Mouse (Mus musculus) heart, embryonic 16.5 days (tissue): ENCODE results near the gene Calcrl. TPM values are rescaled to one million over a fixed set of nuclear protein-coding genes. Genes with fewer than 3 reads are reported as not detected.
A peak's percentile ranks its signal among the peaks of the same experiment; 100 is the strongest.
"Not testable (repeated sequence)": the region's sequence is repeated elsewhere in the genome, so short reads cannot be mapped to it uniquely, and the experiment has no call there.

ENCODE experiments used
- ATAC-seq: fragments of 200-750 bp; cut with Nextera tagmentation; replicated peaks from 2 replicates; pipeline ENCODE4 v1.8.0; 2017; ENCODE audit warnings: moderate number of reproducible peaks; ENCODE audit not compliant: insufficient read depth, low FRiP score; ENCODE audit errors: extremely low read depth
- H3K27ac ChIP-seq: fragments of 300-500 bp; sonication (generic); 2 replicates; pipeline ENCODE4 v1.5.1; 2014; ENCODE audit warnings: mild to moderate bottlenecking, low read length, control low read depth, moderate library complexity
- H3K27me3 ChIP-seq: fragments of 300-500 bp; sonication (generic); 2 replicates; pipeline ENCODE4 v1.6.1; 2014; ENCODE audit warnings: low read length, mixed read lengths; ENCODE audit not compliant: control insufficient read depth, insufficient read depth
- H3K36me3 ChIP-seq: fragments of 300-500 bp; sonication (generic); 2 replicates; pipeline ENCODE4 v1.6.1; 2014; ENCODE audit not compliant: control insufficient read depth, insufficient read depth
- H3K4me1 ChIP-seq: fragments of 300-500 bp; sonication (generic); 2 replicates; pipeline ENCODE4 v1.6.1; 2014; ENCODE audit warnings: low read length, mixed read lengths; ENCODE audit not compliant: control insufficient read depth, insufficient read depth
- H3K4me2 ChIP-seq: fragments of 300-500 bp; sonication (generic); 2 replicates; pipeline ENCODE4 v1.6.1; 2014; ENCODE audit warnings: low read depth, mild to moderate bottlenecking, control low read depth, low read length
- H3K4me3 ChIP-seq: fragments of 300-500 bp; sonication (generic); 2 replicates; pipeline ENCODE4 v1.5.1; 2014; ENCODE audit warnings: mild to moderate bottlenecking, control low read depth, low read length
- H3K9ac ChIP-seq: fragments of 300-500 bp; sonication (generic); 2 replicates; pipeline ENCODE4 v1.6.1; 2014; ENCODE audit warnings: low read length, control low read depth
- H3K9me3 ChIP-seq: fragments of 300-500 bp; sonication (generic); replicated peaks from 2 replicates; pipeline ENCODE4 v1.6.1; 2016; ENCODE audit warnings: low read length; ENCODE audit not compliant: control insufficient read depth
- WGBS: fragments of 180-500 bp; shearing (Covaris S2); extraction: QIAGEN DNeasy Blood & Tissue Kit; methylation state at CpG from one replicate; pipeline ENCODE4 v1.1.7; 2014; 5-methylcytosine and 5-hydroxymethylcytosine counted together
- polyA plus RNA-seq: library from polyadenylated mRNA; unstranded; fragments of >200 nt; fragmentation: Nextera tagmentation; extraction: Ambion mirVana; gene quantifications from 2 replicates; pipeline ENCODE4 v1.2.1, GENCODE M21; 2015

Gene Calcrl
- polyA plus RNA-seq, 1 experiment from 2014 or later, result 37.5 TPM

- Histone ChIP-seq H3K36me3 (no peaks in the 10 kb centered on the region), H3K27me3 (no peaks in the 10 kb centered on the region), H3K4me3 (no peak overlapping the region), H3K4me1 (no peaks in the 10 kb centered on the region), H3K9ac (no peak overlapping the region), H3K9me3 (no peaks in the 10 kb centered on the region), H3K27ac (no peak overlapping the region), H3K4me2 (no peak overlapping the region)
- ATAC-seq, result no peak
- 75% methylated on average over 3 of the region's 3 CpGs for WGBS
These were observed 20.4 kb downstream of the Calcrl start for GRCm38 (mm10) chr2:84404834-84405233.

- H3K36me3 ChIP-seq, result no peaks in the 10 kb centered on the region
- no peak overlapping the region for H3K4me2 ChIP-seq
- no peak overlapping the region for H3K9ac ChIP-seq
- H3K4me3 ChIP-seq, result no peak overlapping the region
- no peak overlapping the region for H3K27ac ChIP-seq
- no peaks in the 10 kb centered on the region for H3K27me3 ChIP-seq
- H3K9me3 ChIP-seq, result no peaks in the 10 kb centered on the region
- WGBS, result 77% methylated on average over 3 of the region's 3 CpGs
- ATAC-seq, result no peak
- no peaks in the 10 kb centered on the region for H3K4me1 ChIP-seq
These were observed 22.5 kb downstream of the Calcrl start for GRCm38 (mm10) chr2:84402713-84403112.

- H3K36me3 ChIP-seq, result no peaks in the 10 kb centered on the region
- H3K27me3 ChIP-seq, result no peaks in the 10 kb centered on the region
- no peak overlapping the region for H3K4me2 ChIP-seq
- H3K4me1 ChIP-seq, result no peaks in the 10 kb centered on the region
- 78% methylated on average over 4 of the region's 4 CpGs for WGBS
- H3K9me3 ChIP-seq, result no peaks in the 10 kb centered on the region
- H3K9ac ChIP-seq, result no peak overlapping the region
- H3K4me3 ChIP-seq, result no peak overlapping the region
- ATAC-seq, result no peak
- H3K27ac ChIP-seq, result no peak overlapping the region
These were observed 28.7 kb downstream of the Calcrl start for GRCm38 (mm10) chr2:84396557-84396956.

GRCm38 (mm10) chr2:84393236-84393635 is 32.0 kb downstream of the Calcrl start:
- Histone ChIP-seq H3K9ac (no peak overlapping the region), H3K27ac (no peak overlapping the region), H3K4me2 (no peak overlapping the region), H3K4me1 (peaks cover 2% of the 10 kb centered on the region; the same call in 1 of the 2 replicates), H3K36me3 (no peaks in the 10 kb centered on the region), H3K9me3 (no peaks in the 10 kb centered on the region), H3K27me3 (no peaks in the 10 kb centered on the region), H3K4me3 (no peak overlapping the region)
- 70% methylated on average over 4 of the region's 4 CpGs for WGBS
- no peak for ATAC-seq

DNA sequence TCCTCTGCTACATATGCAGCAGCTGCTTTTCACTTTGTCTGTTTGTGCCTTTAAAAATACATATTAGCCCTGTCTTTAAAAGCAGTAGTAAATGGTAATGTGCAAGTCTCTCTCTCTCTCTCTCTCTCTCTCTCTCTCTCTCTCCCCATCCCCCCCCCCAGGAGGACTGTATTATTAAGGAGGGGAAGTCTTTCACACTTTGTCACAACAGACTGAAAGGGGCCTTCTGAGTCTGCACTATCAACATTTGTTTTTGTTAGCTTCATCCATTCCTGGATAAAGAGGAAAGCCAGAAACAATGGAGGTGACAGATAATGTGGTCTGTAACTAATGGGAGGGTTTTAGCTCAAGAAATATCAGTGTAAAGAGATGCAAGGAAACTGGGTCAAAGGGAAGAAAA is 36.1 kb downstream of the Calcrl start:
- peak overlapping the region; percentile 65; the same call in 1 of the 2 replicates for H3K27ac ChIP-seq
- peak; percentile 28; the same call in 1 of the 2 replicates for ATAC-seq

GRCm38 (mm10) chr2:84388537-84388936 is 36.7 kb downstream of the Calcrl start:
- peak overlapping the region; percentile 65 for H3K27ac ChIP-seq
- H3K4me1 ChIP-seq, result peaks cover 16% of the 10 kb centered on the region
- WGBS, result 78% methylated on average over 14 of the region's 14 CpGs
- not testable (repeated sequence) for H3K4me3 ChIP-seq, H3K9ac ChIP-seq, ATAC-seq, H3K9me3 ChIP-seq, H3K27me3 ChIP-seq, H3K4me2 ChIP-seq, H3K36me3 ChIP-seq

More for the DNA sequence above, 36.1 kb downstream of the Calcrl start:
- Histone ChIP-seq H3K36me3 (no peaks in the 10 kb centered on the region), H3K27me3 (no peaks in the 10 kb centered on the region), H3K4me3 (no peak overlapping the region), H3K9me3 (no peaks in the 10 kb centered on the region), H3K4me2 (no peak overlapping the region), H3K4me1 (peaks cover 16% of the 10 kb centered on the region), H3K9ac (no peak overlapping the region)

DNA sequence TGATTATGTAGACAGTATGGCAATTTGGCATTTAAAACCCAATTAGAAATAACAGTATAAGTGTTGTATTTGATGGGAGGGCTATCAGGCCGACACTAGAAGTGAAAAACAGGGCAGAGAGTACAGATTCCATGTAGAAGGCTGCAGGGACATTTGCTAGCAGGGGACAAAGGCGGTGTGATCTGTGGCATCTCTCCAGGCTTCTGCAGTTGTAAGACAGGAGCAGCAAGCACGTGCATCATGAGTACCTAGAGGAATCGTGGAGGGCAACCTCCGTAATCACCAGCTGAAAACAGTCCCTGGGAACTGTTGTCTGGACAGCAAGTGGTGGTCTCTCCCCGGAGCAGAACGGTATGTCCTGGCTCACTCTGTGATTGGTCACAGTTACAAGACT is 37.2 kb downstream of the Calcrl start:
- Histone ChIP-seq H3K4me1 (peaks cover 16% of the 10 kb centered on the region), H3K4me3 (no peak overlapping the region), H3K36me3 (no peaks in the 10 kb centered on the region), H3K9me3 (no peaks in the 10 kb centered on the region), H3K27ac (peak overlapping the region; percentile 79), H3K27me3 (no peaks in the 10 kb centered on the region), H3K9ac (no peak overlapping the region), H3K4me2 (peak overlapping the region; percentile 56)
- 38% methylated on average over 7 of the region's 7 CpGs for WGBS
- no peak; the same call in 1 of the 2 replicates for ATAC-seq

GRCm38 (mm10) chr2:84387394-84388022 is 37.7 kb downstream of the Calcrl start:
- peak overlapping the region; percentile 42 for H3K4me3 ChIP-seq
- H3K27ac ChIP-seq, result peak overlapping the region; percentile 79
- peak overlapping the region; percentile 56 for H3K4me2 ChIP-seq
- no peaks in the 10 kb centered on the region for H3K36me3 ChIP-seq
- 56% methylated on average over 11 of the region's 11 CpGs for WGBS
- H3K9ac ChIP-seq, result peak overlapping the region; percentile 55
- H3K9me3 ChIP-seq, result no peaks in the 10 kb centered on the region
- H3K27me3 ChIP-seq, result no peaks in the 10 kb centered on the region
- ATAC-seq, result no peak
- peaks cover 16% of the 10 kb centered on the region for H3K4me1 ChIP-seq

GRCm38 (mm10) chr2:84386563-84387393 is 38.4 kb downstream of the Calcrl start:
- no peaks in the 10 kb centered on the region for H3K9me3 ChIP-seq
- H3K9ac ChIP-seq, result peak overlapping the region; percentile 55
- no peak for ATAC-seq
- no peaks in the 10 kb centered on the region for H3K36me3 ChIP-seq
- peak overlapping the region; percentile 72 for H3K27ac ChIP-seq
- 43% methylated on average over 18 of the region's 18 CpGs for WGBS
- H3K4me1 ChIP-seq, result peaks cover 16% of the 10 kb centered on the region
- no peaks in the 10 kb centered on the region for H3K27me3 ChIP-seq
- peak overlapping the region; percentile 56 for H3K4me2 ChIP-seq
- H3K4me3 ChIP-seq, result peak overlapping the region; percentile 42
